Mouse (Mus musculus): ENCODE data around the gene Ifna11.

Ifna11 gene

GRCm38 (mm10) chr4:88840058-88840457, 20.3 kb downstream of the Ifna11 start:
- no peak for DNase-seq (ENCODE audit: low spot score in 2 of 2)

GRCm38 (mm10) chr4:88841438-88841911, 21.7 kb downstream of the Ifna11 start, which contains the start of gene Ifna4:
TSS of gene Ifna4 (plus strand) at chr4:88841861.
- no peak for DNase-seq (ENCODE audit: low spot score in 2 of 2)

- DNase-seq (ENCODE audit: low spot score in 2 of 2), result no peak
Measured at GRCm38 (mm10) chr4:88845334-88845733, 25.6 kb downstream of the Ifna11 start.

- no peak for DNase-seq (ENCODE audit: low spot score in 2 of 2)
Measured at GRCm38 (mm10) chr4:88849698-88850097, 29.9 kb downstream of the Ifna11 start, which contains the start of gene Ifna1. TSS of gene Ifna1 (plus strand) at chr4:88850087.

GRCm38 (mm10) chr4:88851026-88851763, 31.4 kb downstream of the Ifna11 start:
- DNase-seq (ENCODE audit: low spot score in 2 of 2), result no peak

GRCm38 (mm10) chr4:88859214-88859613, 39.5 kb downstream of the Ifna11 start:
- no peak for DNase-seq (ENCODE audit: low spot score in 2 of 2)

- DNase-seq (ENCODE audit: low spot score in 2 of 2), result no peak
Measured at GRCm38 (mm10) chr4:88863309-88863708, 43.5 kb downstream of the Ifna11 start.

- DNase-seq (ENCODE audit: low spot score in 2 of 2), result no peak
Measured at GRCm38 (mm10) chr4:88864599-88864998, 44.8 kb downstream of the Ifna11 start.

- no peak for DNase-seq (ENCODE audit: low spot score in 2 of 2)
Measured at GRCm38 (mm10) chr4:88865011-88865569, 45.3 kb downstream of the Ifna11 start.

- DNase-seq (ENCODE audit: low spot score in 2 of 2), result peak; percentile 60 to 74
Measured at GRCm38 (mm10) chr4:88867366-88867925, 47.7 kb downstream of the Ifna11 start.

GRCm38 (mm10) chr4:88867926-88868911, 48.5 kb downstream of the Ifna11 start:
- DNase-seq (ENCODE audit: low spot score in 2 of 2), result peak in 1 of 2 experiments; percentile 44
